Mouse (Mus musculus) kidney, postnatal 25 days (tissue): ENCODE results near the gene Tfpi2.
A peak's percentile ranks its signal among the peaks of the same experiment; 100 is the strongest.

Experiments
- DNase-seq, 2 experiments: peaks; one replicate each; pipeline ENCODE4 v3.0.0; 2021; ENCODE audit warnings: mixed read lengths in 2 of 2

Gene Tfpi2

DNA sequence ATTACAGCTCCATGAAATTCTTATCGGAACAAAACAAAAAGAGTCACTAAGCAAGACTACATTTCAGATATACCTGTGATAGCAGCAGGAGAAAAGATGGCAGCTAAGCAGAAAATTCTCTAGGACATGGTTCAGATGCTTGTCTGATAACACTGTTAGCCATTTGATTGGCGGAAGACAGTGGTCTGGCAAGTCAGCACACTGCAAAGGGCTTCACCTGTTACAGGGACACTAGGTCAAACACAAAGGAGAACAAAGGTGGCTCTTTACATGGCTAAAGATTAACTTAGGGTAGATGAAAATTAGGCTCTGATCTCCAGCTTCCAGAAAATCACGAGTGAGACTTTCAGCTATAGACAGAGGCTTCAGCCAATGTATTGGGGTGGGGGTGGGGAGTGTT lies at the start of gene Tfpi2:
Gene Tfpi2, minus strand, starts transcription at position 170 of the 400 bp plus-strand sequence.
- DNase-seq: peak in 1 of 2 experiments; percentile 57

DNA sequence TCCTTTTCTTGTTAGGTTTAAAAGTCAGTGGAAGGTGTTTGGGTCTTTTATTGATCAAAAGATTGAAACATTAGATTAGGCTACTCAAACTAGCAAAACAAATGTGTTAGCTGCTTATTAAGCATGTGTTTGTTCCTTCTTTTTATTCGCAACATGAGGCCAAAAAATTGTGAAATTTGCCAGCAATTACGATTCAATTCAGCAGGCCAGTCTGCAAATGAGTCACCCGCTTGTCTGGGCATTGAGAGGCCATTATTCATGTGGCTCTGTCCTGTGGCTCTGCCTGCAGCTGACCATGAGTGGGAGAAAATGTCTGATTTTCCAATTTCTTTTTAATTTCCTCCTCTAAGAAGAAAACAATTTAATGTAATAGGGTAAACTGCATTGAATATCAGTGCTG lies 42.2 kb upstream of the Tfpi2 start:
- DNase-seq: no peak

DNA sequence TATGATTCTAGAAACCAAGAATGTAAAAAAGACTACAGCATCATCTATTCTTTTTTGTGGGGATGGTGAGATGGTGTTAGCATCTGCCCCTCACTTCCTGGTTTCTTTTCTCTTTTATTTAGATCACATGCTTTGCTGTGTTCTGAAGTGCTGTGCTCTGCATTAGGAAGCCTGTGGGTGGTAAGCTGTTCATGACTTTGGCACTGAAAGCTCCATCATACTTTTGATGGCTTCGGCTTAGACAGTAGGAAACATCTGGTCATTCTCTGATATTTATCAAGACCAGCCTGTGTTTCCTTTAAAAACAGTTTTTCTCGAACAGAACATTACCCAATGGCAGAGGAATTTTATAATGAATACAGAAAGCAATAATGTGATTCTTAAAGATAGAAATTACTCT lies 37.6 kb upstream of the Tfpi2 start:
- no peak for DNase-seq

DNA sequence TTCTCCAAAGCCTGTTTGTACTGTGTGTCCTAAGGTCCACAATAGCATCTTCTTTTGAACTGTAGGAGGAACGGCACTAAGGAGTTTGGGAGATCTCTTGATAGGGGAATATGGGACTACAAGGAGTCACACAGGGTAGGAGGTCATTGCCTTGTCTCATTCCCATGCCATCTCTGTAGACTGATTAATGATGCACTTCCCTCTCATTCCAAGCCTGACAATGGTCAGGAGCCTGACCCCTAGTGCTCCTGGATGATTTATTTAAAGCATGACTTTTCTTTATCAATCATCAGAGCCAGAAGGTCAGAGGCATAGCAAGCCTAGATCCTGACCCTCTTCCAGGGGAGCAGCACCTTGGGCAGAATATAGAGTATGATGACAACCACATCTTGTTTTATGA lies 33.9 kb upstream of the Tfpi2 start:
- peak; percentile 5 to 31 for DNase-seq

DNA sequence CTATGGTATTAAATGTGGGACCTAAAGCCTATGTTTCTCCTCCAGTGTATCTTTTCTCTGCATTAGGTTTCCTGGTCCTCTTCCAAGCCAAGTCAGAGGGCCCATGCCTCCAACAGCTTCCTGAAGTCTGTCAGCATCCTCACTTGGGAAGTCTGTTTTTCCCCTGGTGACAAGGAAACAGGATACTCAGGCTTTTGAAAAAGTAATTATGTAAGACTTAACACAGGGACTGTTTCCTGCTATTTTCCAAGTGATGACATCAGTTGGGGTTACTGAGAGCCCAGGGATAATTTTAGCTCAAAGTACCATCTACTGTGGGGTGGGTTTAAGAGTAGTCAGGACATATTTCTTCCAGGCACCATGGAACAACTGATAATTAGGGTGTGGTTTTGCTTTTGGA lies 20.8 kb upstream of the Tfpi2 start:
- peak; percentile 18 to 43 for DNase-seq

DNA sequence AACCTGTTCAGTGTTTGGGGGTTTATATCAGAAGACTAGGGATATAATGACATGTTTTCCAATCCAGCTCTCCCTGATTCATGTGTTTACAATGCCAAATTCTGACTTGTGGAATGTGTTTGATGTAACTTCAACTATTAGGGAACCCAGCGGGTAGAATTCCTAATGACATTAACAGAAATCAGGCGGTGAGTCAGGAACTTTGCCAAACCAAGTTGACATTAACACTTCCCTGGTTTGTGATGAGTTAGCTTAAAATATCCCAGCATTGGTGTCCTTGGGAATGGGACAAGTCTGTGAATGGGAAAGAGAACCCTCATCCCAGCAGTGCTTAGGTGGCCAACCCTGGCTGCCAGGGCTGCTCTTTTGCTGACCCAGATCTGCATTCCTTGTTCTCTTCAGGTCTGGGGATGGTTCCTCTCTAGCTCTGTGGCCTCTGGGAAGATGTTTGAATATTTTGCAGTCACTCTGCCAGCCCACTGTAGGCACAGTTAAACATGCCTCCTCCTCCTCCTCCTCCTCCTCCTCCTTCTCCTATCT lies 19.9 kb upstream of the Tfpi2 start:
- DNase-seq: peak in 1 of 2 experiments; percentile 7

DNA sequence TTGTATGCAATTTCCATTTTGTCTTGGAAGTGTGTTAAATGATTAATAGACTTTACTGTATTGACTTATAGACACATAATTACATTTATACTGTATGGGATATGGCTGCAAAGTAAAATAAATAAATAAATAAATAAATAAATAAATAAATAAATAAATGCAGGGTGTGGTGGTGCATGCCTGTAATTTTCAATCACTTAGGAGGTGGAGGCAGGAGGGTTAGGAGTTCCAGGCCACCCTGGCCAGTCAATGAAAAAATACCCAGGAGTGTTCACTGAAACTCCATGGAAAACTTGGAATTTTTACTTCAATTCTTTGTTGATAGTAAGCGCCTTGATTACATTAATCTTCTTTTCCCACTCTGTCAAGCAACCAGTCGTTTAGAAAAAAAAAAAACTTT lies 16.1 kb upstream of the Tfpi2 start:
- no peak for DNase-seq

DNA sequence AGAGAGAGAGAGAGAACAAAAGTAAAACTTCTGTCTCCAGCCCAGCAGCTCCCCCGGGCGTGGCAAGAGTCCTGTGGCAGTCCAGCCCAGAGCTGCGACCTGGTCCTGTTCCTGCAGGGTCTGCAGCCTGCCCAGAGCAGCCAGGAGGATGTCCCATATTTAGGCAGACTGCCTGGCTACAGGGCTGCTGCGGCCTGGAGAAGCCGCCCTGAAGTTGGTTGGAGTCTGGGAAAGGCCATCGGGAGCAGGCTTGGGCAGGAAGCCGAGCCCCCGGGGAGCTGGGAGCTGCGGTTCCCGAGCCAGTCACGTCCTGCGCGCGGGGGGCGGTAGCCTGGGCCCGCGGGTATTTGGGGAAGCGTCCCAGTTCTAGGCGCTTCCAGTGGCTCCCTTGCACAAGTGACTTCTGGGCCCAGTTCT lies 15.2 kb upstream of the Tfpi2 start, which contains the start of gene Gng11:
Gene Gng11, plus strand, starts transcription at position 15 of the 417 bp plus-strand sequence.
- peak; percentile 78 to 91 for DNase-seq

DNA sequence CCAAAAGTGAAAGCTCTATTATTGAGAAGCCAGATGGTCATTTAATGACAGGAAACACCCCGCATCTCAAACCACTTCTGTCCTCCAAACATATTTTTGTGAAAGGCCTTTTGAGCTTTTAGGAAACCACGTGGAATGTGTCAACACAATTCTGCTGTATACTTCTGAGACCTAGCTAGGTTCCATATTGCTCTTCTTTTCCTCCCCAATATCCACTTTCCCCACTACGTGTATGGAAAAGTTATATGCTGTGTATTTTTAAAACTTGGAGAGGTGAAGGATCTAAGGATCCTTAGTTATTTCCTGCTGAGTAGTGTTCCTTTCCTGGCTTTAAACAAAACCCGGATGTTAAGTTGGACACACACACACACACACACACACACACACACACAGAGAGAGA lies 14.7 kb upstream of the Tfpi2 start:
- peak in 1 of 2 experiments; percentile 5 for DNase-seq

DNA sequence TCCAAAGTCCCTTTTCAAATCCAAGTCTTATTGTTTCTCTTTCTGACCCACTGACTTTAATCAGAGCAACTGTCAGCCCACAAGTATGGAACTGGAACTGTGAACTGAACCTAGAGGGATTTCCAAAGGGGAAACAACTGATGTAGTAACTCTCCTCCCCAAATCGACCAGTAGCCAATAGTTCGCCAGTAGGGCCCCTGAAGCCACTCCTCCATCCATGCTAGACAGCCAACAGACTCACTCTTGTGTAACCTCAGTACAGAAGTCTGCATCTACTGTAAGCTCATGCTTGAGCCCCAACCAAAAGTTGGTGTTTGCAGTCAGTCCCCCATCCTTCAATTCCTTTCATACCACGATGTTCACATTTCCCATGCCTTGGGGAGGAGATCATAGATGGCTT lies 12.0 kb upstream of the Tfpi2 start:
- no peak for DNase-seq

DNA sequence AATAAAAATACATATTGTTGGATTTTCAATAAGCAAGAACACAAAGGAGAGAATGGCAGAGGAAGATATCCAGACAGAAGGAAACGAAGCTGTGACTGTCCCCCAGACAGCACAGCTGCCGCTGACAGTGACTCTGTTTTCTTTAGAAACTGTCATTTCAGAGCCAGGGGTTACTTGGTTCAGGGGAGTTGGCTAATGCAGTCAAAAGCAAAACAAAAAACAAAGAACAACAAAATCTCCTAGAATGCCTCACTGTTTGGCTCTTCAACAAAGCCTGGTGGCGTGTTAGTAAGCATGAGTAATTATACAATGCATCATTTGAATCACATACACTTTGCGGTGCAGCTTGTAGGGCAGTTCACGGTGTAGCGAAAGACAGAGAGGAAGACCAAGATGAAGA lies 10.6 kb upstream of the Tfpi2 start:
- peak in 1 of 2 experiments; percentile 2 for DNase-seq

DNA sequence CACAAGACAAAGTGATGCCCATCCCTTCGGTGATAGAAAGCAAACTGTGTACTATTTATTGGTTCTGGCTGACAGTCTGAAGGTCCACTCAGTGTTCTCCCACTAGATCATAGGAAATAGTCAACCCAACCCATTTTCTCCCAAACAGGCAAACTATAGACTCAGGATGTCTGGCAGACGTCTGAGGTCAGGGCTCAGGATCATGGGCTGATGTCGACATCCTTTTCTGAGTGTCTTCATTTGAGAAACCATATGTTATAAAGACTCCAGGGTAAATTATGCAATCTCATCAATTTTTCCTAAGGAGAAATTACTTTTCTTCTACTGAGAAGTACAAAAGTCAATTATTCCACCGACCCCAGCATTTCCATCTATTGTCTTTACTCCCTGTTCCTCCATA lies 9.4 kb upstream of the Tfpi2 start:
- no peak for DNase-seq

DNA sequence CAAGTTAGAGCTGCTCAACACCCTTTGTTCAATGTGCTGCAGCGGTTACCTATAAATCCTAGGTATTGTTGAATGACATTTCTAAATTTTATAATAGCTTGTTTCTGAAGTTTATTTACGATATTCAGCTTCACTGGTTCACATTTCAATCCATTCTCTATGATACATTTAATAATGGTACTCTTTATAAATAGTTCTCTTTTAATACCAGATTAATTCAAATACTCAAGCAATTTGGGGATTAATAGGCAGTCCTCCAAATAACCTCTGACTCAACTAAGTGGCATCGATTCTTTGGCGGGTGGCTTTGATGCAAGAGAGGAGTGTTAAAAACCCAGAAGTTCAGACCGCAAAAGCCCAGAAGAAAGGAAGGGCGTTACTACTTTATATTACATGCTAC lies 4.8 kb upstream of the Tfpi2 start, which contains the start of gene Gngt1:
Gene Gngt1, plus strand, starts transcription at position 301 of the 400 bp plus-strand sequence.
- no peak for DNase-seq

DNA sequence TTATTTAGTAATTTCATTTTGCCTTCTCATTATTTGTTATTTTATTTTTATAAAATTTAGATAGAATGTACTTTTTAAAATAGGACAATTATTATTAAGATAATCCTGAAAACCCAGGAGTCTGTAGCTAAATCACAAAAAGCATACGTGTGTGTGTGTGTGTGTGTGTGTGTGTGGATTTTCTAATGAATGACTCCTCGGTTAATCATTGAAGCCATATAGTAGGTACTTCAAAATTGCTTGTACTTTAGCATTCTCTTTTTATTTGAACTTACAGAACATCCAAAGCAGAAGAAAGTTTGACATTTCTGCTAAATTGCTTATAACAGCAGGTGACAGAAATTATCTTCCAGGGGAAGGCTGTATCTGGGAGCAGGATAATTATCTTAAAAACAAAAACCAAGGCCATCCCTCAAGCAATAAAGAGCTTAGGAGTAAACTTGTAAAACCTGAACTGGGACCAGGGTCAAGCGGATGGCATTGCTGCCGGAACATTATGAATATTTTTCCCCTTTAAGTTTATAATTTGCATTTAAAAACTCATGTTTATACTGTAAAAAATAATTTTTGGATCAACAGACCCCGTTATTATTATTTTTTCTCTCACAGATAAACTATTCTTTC lies 5.9 kb downstream of the Tfpi2 start:
- no peak for DNase-seq

DNA sequence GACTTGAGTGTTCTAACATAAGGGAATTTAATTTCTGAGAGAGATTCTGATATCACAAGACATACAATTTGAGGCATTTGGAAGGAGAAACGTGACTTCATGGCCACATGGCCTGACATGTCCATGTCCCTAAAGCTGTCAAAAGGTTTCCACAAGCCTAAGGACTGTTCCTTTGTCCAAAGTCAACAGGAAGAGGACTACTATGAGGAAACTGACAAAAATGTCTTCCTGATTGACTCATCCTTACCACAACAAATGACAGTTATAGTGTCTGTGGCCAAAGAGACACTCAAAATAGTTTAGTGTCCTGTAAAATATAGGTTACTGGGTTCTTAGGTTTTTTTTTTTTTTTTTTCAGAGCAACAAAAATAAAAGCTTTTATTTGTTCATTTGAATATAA lies 15.0 kb downstream of the Tfpi2 start:
- DNase-seq: no peak

DNA sequence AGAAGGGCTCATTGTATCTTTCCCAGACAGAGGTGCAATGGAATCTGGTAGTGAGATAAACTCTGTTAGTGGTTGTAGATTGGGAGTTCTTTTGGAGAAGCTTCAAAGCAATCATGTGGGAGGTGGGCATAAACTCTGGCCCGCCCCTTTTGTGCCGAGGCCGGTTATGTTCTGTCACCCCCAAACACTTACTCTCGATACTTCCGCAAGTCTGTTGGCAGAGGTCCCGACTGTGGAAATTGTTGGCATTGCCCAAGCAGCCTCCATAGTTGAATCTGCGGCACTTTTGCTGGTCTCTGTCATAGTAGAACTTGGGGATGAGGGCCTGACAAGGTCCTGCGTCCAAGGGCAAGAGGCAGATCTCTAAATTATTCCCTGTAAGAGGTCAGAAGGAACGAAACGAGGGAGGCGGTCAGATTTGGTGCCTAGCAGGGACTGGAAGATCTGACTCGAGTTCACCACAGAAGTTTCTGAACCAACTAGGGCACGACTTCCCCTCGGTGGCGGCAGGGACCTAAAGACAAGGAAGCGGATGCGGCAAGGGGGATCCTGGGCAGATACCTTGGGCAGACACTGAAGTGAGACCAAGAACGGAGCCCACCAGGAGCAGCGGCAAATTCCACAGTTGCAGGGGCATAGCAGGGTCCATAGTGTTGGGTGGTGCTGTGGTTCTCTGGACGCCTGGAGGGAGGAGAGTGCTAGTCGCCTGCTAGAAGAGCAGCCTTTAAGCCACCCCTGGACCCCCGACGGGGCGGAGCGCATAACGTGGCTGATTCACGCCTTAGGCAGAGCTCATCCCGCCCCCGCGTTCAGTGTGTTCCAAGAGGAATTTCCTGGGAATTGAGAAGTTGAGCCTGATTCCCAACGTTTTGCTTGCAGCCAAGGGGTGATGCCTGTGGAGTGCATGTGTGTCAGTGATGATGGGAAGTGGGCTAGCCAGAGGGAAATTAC lies 20.8 kb downstream of the Tfpi2 start:
- peak; percentile 33 to 44 for DNase-seq

DNA sequence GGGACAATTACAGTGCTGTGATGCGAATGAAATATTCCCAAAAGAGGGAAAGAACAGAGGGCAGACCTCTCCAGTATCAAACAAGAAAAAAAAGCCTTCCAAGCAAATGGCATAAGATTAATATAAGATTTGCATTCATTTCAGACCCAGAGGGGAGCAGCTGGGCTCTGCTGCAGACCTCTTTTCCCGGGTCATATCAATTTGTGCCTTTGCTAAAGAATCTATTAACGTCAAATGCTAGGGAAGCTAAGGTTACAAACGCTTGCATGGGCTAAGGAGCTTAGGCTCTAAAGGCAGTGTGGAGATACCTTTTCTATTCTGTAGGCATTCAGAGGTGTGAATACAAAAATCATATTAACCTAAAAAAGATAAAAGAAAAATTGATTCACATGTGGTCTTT lies 33.8 kb downstream of the Tfpi2 start:
- DNase-seq: no peak

DNA sequence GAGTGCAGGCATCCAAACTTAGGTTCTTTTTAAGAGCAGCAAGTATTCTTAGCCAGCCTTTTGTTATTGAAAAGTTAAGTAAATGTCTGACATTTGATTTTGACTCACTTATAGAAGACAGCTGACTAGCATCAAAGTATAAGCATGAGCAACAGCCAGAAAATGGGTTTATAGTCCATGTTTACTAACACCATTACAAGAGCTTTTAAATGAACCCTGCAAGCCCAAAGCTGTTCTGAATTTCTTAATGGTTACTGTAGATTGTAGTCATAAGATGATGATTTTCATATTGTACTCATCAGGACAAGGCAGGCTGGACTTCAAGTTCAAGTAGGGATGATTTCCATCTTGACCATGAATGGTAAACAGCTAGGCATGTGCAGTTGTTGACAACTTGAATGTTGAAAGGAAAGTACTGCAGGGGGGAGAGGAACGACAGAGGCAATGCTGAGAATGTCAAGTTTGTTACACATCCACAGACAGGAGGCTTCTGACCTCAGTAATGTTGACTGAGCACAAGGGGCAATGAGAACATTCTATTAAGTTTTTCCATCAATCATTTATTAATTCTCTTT lies 52.5 kb downstream of the Tfpi2 start:
- no peak for DNase-seq

DNA sequence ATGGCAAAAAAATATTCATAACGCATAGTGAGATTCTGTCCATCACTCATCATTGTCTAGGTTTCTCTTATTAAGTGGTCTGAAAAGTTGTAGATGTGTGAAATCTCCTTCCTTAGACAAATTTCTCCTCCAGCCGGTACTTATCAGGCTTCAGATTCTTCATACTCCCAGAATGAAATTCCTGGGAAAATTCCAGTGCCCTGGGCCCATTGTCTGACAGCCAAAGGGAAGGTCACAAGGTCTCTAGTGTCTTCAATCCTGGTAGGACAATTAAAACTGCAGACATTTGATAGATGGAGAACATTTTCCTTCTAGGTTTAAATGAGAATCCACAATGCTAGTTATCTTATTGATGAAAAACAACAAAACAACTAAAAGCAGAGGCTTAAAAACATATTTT lies 53.1 kb downstream of the Tfpi2 start:
- peak in 1 of 2 experiments; percentile 33 for DNase-seq

DNA sequence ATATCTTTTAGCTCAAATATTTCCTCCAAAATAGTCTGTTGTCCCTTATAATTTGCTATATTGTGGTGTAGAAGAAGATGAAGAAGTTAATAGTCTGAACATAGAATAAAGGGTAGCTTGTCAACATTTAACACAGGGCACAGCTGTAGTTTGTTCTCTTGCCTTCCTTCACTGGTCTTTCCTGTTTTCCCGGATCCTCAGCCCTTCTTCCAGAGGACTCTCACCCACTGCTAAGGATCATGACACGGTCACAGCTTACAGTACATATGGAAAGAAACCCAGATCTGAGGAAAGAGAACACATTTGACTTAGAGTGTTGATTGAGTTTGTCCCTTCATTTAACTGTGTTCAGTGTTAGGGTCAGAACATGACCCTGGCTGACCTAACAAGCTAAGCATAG lies 53.7 kb downstream of the Tfpi2 start:
- no peak for DNase-seq

DNA sequence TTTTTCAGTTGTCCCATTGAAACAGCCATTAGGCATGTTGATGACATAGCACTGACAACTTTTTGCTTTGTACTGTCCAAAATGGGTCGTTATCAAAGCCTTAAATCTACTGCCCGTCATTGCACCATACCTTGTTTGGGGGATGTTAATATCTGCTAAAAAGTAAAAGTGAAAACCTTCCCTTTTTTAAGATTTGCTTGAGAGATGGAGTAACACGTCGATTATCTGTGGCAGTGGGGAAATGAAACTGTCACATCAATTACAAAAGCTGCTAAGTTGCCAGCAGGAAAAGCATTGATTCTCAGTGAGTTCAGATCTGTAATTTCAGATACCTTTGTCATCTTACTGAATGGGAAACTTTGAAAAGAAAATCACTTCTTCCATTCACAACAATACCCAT lies 62.6 kb downstream of the Tfpi2 start:
- DNase-seq: no peak

DNA sequence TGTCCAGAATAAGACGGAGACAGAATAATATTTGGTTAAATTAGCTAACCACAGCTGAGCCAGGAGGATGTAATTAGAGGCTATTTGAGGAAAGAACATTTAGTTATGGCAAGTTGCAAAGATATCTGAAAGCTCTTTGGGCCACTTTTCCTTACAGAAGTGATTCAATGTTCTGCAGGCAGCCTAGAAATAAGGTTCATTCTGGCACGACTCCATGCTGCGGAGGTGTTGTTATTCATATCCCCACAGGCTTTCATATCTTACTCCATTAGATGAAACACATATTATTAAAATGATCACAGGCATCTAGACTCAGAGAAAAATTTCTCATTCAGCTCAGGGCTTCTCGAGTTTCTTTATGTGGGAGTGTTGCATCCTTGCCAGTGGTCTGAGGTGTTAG lies 65.8 kb downstream of the Tfpi2 start:
- no peak for DNase-seq

DNA sequence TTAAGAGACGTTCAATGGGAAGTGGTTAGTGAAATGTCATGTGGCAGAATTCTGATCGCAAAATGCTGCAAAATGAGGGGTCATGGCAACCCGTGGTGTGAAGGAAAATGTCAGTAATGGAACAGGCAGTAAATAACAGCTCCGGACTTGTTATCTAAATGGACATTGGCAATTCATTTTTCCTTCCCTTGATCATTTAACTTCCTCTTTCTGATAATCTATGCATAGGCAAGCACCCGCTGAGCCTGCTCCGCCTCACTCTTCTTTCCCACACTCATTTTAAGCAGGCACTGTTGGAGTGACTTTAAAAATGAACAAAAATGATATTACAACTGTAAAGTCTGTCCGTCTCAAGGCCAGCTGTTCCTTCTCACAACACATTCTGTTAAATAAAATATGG lies 72.7 kb downstream of the Tfpi2 start:
- no peak for DNase-seq
